Mouse (Mus musculus): ENCODE measurements at regions not wholly inside any gene's neighbourhood (a gene's known extent, or its start where the extent isn't known, plus 50 kb on each side); places are given as distances from the start of the nearest gene placed in this dataset.

DNA sequence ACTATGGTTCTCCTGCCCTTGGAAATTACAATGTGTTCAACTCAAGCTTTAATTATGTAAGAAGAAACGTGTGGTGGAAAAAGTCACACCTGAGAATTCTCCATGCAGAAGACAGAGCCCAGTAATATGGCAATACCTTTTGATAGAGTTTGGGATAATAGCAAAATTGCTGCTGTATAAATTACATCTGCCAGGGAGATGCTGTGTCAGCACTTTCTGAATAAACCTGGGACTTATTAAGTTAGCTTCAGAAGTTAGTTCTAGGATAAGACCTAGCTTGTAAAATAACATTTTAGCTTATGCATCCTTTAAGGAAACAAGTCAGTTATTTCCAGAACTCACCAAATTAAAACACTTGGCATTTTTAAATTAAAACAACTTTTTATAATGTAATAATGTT, 212.2 kb upstream of the Ercc4 start:
- no peaks in the 10 kb centered on the region for H3K36me3 ChIP-seq (ENCODE audit: control insufficient read depth, insufficient read depth)
- no peak overlapping the region for H3K4me3 ChIP-seq
- H3K27me3 ChIP-seq (ENCODE audit: control insufficient read depth, insufficient read depth, insufficient read length): no peaks in the 10 kb centered on the region
- no peak for TF ChIP-seq MAX (IDR thresholded peaks at IDR 0.05; ENCODE audit: low read depth)
- TF ChIP-seq POLR2A (IDR thresholded peaks at IDR 0.05; ENCODE audit: insufficient read length, low read depth): no peak
- no peak for TF ChIP-seq MYOG (IDR thresholded peaks at IDR 0.05; ENCODE audit: control insufficient read depth in 1 of 3, insufficient read depth in 1 of 3, insufficient read length in 2 of 3, low read depth in 2 of 3)
- no peak for TF ChIP-seq TCF12 (IDR thresholded peaks at IDR 0.05; ENCODE audit: insufficient read depth, poor library complexity, severe bottlenecking)
- no peak for TF ChIP-seq MYOD1 (IDR thresholded peaks at IDR 0.05; ENCODE audit: control insufficient read depth in 1 of 3, insufficient read length in 2 of 3, low read depth in 2 of 3)
- no peak for TF ChIP-seq TCF3 (IDR thresholded peaks at IDR 0.05; ENCODE audit: insufficient read length, low read depth)
- no peak for TF ChIP-seq USF1 (IDR thresholded peaks at IDR 0.05; ENCODE audit: low read depth)
- TF ChIP-seq REST (IDR thresholded peaks at IDR 0.05; ENCODE audit: insufficient read depth, insufficient read length): no peak
- TF ChIP-seq CEBPB (IDR thresholded peaks at IDR 0.05; ENCODE audit: insufficient read depth, poor library complexity, severe bottlenecking): no peak
- TF ChIP-seq SRF (IDR thresholded peaks at IDR 0.05; ENCODE audit: control insufficient read depth, insufficient read length, low read depth): no peak
- TF ChIP-seq E2F4 (IDR thresholded peaks at IDR 0.05; ENCODE audit: insufficient read depth): no peak
- TF ChIP-seq POLR2AphosphoS2 (IDR thresholded peaks at IDR 0.05; ENCODE audit: insufficient read length, low read depth): no peak
- no peaks in the 10 kb centered on the region for H3K79me2 ChIP-seq (ENCODE audit: control insufficient read depth, insufficient read depth)
- no peak overlapping the region for H3K4me2 ChIP-seq (ENCODE audit: low read depth)
- no peak overlapping the region for H3ac ChIP-seq (ENCODE audit: control insufficient read depth, insufficient read length)

DNA sequence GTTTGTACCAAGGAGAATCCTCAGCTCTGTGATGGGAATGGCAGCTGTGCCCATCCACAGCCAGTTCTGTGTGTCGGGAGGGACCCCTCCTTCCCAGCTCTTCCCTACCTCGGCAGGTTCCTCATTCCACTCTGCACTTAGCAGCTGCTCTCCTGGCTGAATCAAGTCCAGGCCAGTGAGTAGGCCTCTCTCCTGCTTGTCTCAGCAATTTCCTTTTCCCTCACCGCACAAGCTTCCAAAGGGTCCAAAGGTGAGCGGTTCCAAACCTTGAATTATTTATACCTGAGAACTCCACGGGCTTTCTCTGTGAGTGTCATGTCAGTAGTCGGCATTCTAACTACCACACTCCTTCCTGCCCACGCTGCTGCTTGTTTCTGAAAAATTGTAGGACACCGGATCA, 208.8 kb upstream of the Ercc4 start:
- Histone ChIP-seq H3K4me3 (no peak overlapping the region), H3K79me2 (ENCODE audit: control insufficient read depth, insufficient read depth) (no peaks in the 10 kb centered on the region), H3K27me3 (ENCODE audit: control insufficient read depth, insufficient read depth, insufficient read length) (no peaks in the 10 kb centered on the region), H3K36me3 (ENCODE audit: control insufficient read depth, insufficient read depth) (no peaks in the 10 kb centered on the region), H3K4me2 (ENCODE audit: low read depth) (no peak overlapping the region), H3ac (ENCODE audit: control insufficient read depth, insufficient read length) (no peak overlapping the region)
- TF ChIP-seq CEBPB (IDR thresholded peaks at IDR 0.05; ENCODE audit: insufficient read depth, poor library complexity, severe bottlenecking) (no peak), MYOD1 (IDR thresholded peaks at IDR 0.05; ENCODE audit: control insufficient read depth in 1 of 3, insufficient read length in 2 of 3, low read depth in 2 of 3) (no peak), SRF (IDR thresholded peaks at IDR 0.05; ENCODE audit: control insufficient read depth, insufficient read length, low read depth) (no peak), TCF12 (IDR thresholded peaks at IDR 0.05; ENCODE audit: insufficient read depth, poor library complexity, severe bottlenecking) (no peak), TCF3 (IDR thresholded peaks at IDR 0.05; ENCODE audit: insufficient read length, low read depth) (no peak), MYOG (IDR thresholded peaks at IDR 0.05; ENCODE audit: control insufficient read depth in 1 of 3, insufficient read depth in 1 of 3, insufficient read length in 2 of 3, low read depth in 2 of 3) (no peak)

DNA sequence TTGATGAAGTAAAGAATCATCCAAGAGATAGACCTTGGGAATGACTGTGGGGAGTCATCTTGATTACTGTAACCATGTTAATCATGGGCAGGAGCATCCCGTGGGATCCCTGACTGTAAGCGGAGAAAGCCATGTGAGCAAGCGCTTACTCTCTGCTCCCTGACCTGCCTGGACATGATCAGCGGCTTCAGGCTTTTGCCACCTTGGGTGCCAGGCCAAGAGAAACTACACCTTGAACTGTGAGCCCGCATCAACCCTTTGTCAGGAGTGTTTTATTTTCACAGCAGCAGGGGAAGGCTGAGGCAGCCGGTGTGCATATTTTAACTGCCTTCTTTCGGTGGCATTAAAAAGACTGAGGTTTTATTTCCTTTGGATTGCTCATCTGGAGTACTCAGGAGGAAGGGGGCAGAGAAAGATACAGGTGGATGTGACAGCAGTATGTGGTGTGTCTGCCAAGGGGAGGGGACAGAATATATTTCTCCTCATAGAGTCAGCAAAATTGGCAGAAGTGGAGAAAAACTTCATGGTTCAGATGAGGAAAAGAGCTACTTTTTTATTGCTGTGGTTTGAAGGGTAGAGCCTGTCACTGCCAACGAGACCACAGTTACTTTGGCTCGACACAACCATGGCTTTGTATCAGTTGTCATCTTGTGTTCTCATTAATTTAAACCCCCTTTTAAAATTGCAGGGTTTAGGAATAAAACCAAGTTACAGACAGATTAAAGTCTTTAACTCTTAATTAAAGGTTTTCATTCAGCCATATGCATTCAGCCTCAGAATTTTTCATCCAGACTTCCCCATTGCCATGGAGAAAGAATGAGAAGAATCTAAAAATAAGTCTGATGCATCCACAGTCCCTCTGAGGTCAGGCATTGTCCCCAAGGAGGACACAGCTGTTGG, 208.1 kb upstream of the Ercc4 start:
- Histone ChIP-seq H3K4me2 (ENCODE audit: low read depth) (no peak overlapping the region), H3ac (ENCODE audit: control insufficient read depth, insufficient read length) (no peak overlapping the region), H3K27me3 (ENCODE audit: control insufficient read depth, insufficient read depth, insufficient read length) (no peaks in the 10 kb centered on the region), H3K79me2 (ENCODE audit: control insufficient read depth, insufficient read depth) (no peaks in the 10 kb centered on the region), H3K4me3 (no peak overlapping the region), H3K36me3 (ENCODE audit: control insufficient read depth, insufficient read depth) (no peaks in the 10 kb centered on the region)
- no peak for TF ChIP-seq POLR2A (IDR thresholded peaks at IDR 0.05; ENCODE audit: insufficient read length, low read depth)
- no peak for TF ChIP-seq MYOD1 (IDR thresholded peaks at IDR 0.05; ENCODE audit: control insufficient read depth in 1 of 3, insufficient read length in 2 of 3, low read depth in 2 of 3)
- no peak for TF ChIP-seq TCF3 (IDR thresholded peaks at IDR 0.05; ENCODE audit: insufficient read length, low read depth)
- TF ChIP-seq TCF12 (IDR thresholded peaks at IDR 0.05; ENCODE audit: insufficient read depth, poor library complexity, severe bottlenecking): no peak
- TF ChIP-seq CEBPB (IDR thresholded peaks at IDR 0.05; ENCODE audit: insufficient read depth, poor library complexity, severe bottlenecking): no peak
- no peak for TF ChIP-seq MAX (IDR thresholded peaks at IDR 0.05; ENCODE audit: low read depth)
- TF ChIP-seq POLR2AphosphoS2 (IDR thresholded peaks at IDR 0.05; ENCODE audit: insufficient read length, low read depth): no peak
- no peak for TF ChIP-seq MYOG (IDR thresholded peaks at IDR 0.05; ENCODE audit: control insufficient read depth in 1 of 3, insufficient read depth in 1 of 3, insufficient read length in 2 of 3, low read depth in 2 of 3)
- TF ChIP-seq E2F4 (IDR thresholded peaks at IDR 0.05; ENCODE audit: insufficient read depth): no peak
- TF ChIP-seq SRF (IDR thresholded peaks at IDR 0.05; ENCODE audit: control insufficient read depth, insufficient read length, low read depth): no peak
- TF ChIP-seq USF1 (IDR thresholded peaks at IDR 0.05; ENCODE audit: low read depth): no peak
- no peak for TF ChIP-seq REST (IDR thresholded peaks at IDR 0.05; ENCODE audit: insufficient read depth, insufficient read length)

DNA sequence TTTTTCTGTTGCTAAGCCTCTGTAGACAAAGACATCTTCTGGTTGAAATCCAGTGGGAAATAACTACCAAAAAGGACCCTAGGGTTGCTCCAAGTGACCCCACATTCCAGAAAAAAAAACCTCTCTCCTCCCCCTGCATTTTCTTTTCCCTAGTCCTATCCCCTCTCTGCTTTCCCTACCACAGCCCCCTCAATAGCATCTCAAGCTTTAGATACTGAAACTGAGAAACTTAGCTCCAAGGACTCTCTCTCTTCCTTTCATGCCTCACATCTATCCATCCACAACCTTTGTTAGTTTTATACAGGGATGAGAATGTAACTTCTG, 207.5 kb upstream of the Ercc4 start:
- H3ac ChIP-seq (ENCODE audit: control insufficient read depth, insufficient read length): no peak overlapping the region
- no peak overlapping the region for H3K4me3 ChIP-seq
- H3K36me3 ChIP-seq (ENCODE audit: control insufficient read depth, insufficient read depth): no peaks in the 10 kb centered on the region
- H3K4me2 ChIP-seq (ENCODE audit: low read depth): no peak overlapping the region
- TF ChIP-seq MYOG (IDR thresholded peaks at IDR 0.05; ENCODE audit: control insufficient read depth in 1 of 3, insufficient read depth in 1 of 3, insufficient read length in 2 of 3, low read depth in 2 of 3): no peak
- TF ChIP-seq POLR2AphosphoS2 (IDR thresholded peaks at IDR 0.05; ENCODE audit: insufficient read length, low read depth): no peak
- H3K79me2 ChIP-seq (ENCODE audit: control insufficient read depth, insufficient read depth): no peaks in the 10 kb centered on the region
- H3K27me3 ChIP-seq (ENCODE audit: control insufficient read depth, insufficient read depth, insufficient read length): no peaks in the 10 kb centered on the region

DNA sequence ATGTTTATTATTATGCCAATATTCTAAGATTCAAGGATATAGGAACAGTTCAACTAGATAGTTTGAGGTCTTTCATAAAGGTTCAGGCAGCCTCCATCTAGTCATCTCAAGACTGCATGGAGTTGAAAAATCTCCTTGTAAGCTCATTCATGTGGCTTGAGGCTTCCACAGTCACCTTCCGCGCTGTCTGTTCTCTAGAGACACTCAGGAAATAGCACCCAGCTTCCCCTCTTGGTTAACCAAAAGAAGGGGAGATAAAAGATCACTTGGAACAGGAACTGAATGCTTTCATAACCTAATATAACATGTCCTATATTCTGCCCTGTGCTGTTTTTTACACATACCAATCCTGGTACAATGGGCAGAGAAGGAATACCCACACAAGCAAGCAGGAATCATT, 206.3 kb upstream of the Ercc4 start:
- TF ChIP-seq TCF3 (IDR thresholded peaks at IDR 0.05; ENCODE audit: insufficient read length, low read depth) (no peak), MYOD1 (IDR thresholded peaks at IDR 0.05; ENCODE audit: control insufficient read depth in 1 of 3, insufficient read length in 2 of 3, low read depth in 2 of 3) (no peak), MYOG (IDR thresholded peaks at IDR 0.05; ENCODE audit: control insufficient read depth in 1 of 3, insufficient read depth in 1 of 3, insufficient read length in 2 of 3, low read depth in 2 of 3) (no peak), E2F4 (IDR thresholded peaks at IDR 0.05; ENCODE audit: insufficient read depth) (no peak), POLR2A (IDR thresholded peaks at IDR 0.05; ENCODE audit: insufficient read length, low read depth) (no peak), MAX (IDR thresholded peaks at IDR 0.05; ENCODE audit: low read depth) (no peak), TCF12 (IDR thresholded peaks at IDR 0.05; ENCODE audit: insufficient read depth, poor library complexity, severe bottlenecking) (no peak), POLR2AphosphoS2 (IDR thresholded peaks at IDR 0.05; ENCODE audit: insufficient read length, low read depth) (no peak), REST (IDR thresholded peaks at IDR 0.05; ENCODE audit: insufficient read depth, insufficient read length) (no peak), SRF (IDR thresholded peaks at IDR 0.05; ENCODE audit: control insufficient read depth, insufficient read length, low read depth) (no peak), CEBPB (IDR thresholded peaks at IDR 0.05; ENCODE audit: insufficient read depth, poor library complexity, severe bottlenecking) (no peak), USF1 (IDR thresholded peaks at IDR 0.05; ENCODE audit: low read depth) (no peak)
- H3ac ChIP-seq (ENCODE audit: control insufficient read depth, insufficient read length): no peak overlapping the region
- no peaks in the 10 kb centered on the region for H3K79me2 ChIP-seq (ENCODE audit: control insufficient read depth, insufficient read depth)
- no peak overlapping the region for H3K4me3 ChIP-seq
- no peaks in the 10 kb centered on the region for H3K36me3 ChIP-seq (ENCODE audit: control insufficient read depth, insufficient read depth)
- no peaks in the 10 kb centered on the region for H3K27me3 ChIP-seq (ENCODE audit: control insufficient read depth, insufficient read depth, insufficient read length)
- H3K4me2 ChIP-seq (ENCODE audit: low read depth): no peak overlapping the region

Data from myocyte (in vitro differentiated cells).